Mouse (Mus musculus) lung, postnatal 0 days (tissue): ENCODE results near the gene Asic4. TPM values are rescaled to one million over a fixed set of nuclear protein-coding genes. Genes with fewer than 3 reads are reported as not detected.
A peak's percentile ranks its signal among the peaks of the same experiment; 100 is the strongest.

Source experiments
- ATAC-seq: fragments of 200-750 bp; cut with Nextera tagmentation; 2 replicates; pipeline ENCODE4 v1.8.0; 2017; ENCODE audit warnings: moderate library complexity
- DNase-seq: peaks from one replicate; pipeline ENCODE4 v3.0.0-alpha.2; 2016; ENCODE audit warnings: low spot score
- H3K27ac ChIP-seq: fragments of 300-500 bp; sonication (generic); 2 replicates; pipeline ENCODE4 v1.5.1; 2014; ENCODE audit warnings: antibody characterized with exemption, mild to moderate bottlenecking, low read length, mixed read lengths
- H3K27me3 ChIP-seq: fragments of 300-500 bp; sonication (generic); replicated peaks from 2 replicates; pipeline ENCODE4 v1.6.1; 2014; ENCODE audit warnings: low read length, mixed read lengths; ENCODE audit not compliant: insufficient read depth
- H3K36me3 ChIP-seq: fragments of 300-500 bp; sonication (generic); 2 replicates; pipeline ENCODE4 v1.6.1; 2014; ENCODE audit warnings: low read length, mixed read lengths; ENCODE audit not compliant: insufficient read depth
- H3K4me1 ChIP-seq: fragments of 300-500 bp; sonication (generic); 2 replicates; pipeline ENCODE4 v1.6.1; 2014; ENCODE audit warnings: antibody characterized with exemption, low read depth, low read length, mixed read lengths; ENCODE audit not compliant: insufficient read depth
- H3K4me2 ChIP-seq: fragments of 300-500 bp; sonication (generic); replicated peaks from 2 replicates; pipeline ENCODE4 v1.6.1; 2014; ENCODE audit warnings: low read depth, mild to moderate bottlenecking, low read length, moderate library complexity, mixed read lengths
- H3K4me3 ChIP-seq: fragments of 300-500 bp; sonication (generic); 2 replicates; pipeline ENCODE4 v1.5.1; 2014; ENCODE audit warnings: low read depth, low read length
- H3K9ac ChIP-seq: fragments of 300-500 bp; sonication (generic); replicated peaks from 2 replicates; pipeline ENCODE4 v1.6.1; 2014; ENCODE audit warnings: low read depth, mild to moderate bottlenecking
- H3K9me3 ChIP-seq: fragments of 300-500 bp; sonication (generic); 2 replicates; pipeline ENCODE4 v1.6.1; 2016; ENCODE audit warnings: low read length, mixed read lengths
- CTCF ChIP-seq: IDR thresholded peaks from 2 replicates; pipeline ENCODE4 v1.5.1; 2016; ENCODE audit warnings: antibody characterized with exemption, mild to moderate bottlenecking
- EP300 ChIP-seq: IDR thresholded peaks from 2 replicates; pipeline ENCODE4 v1.6.1; 2016; ENCODE audit warnings: antibody characterized with exemption, mild to moderate bottlenecking, control low read depth
- WGBS: fragments of 180-500 bp; shearing (Covaris S2); extraction: QIAGEN DNeasy Blood & Tissue Kit; methylation state at CpG from one replicate; pipeline ENCODE4 v1.1.7; 2014; 5-methylcytosine and 5-hydroxymethylcytosine counted together
- polyA plus RNA-seq: library from polyadenylated mRNA; unstranded; fragments of >200 nt; fragmentation: Nextera tagmentation; extraction: Ambion mirVana; gene quantifications from 2 replicates; pipeline ENCODE4 v1.2.1, GENCODE M21; 2015

The Asic4 gene
- polyA plus RNA-seq, 1 experiment from 2014 or later, result not detected

DNA sequence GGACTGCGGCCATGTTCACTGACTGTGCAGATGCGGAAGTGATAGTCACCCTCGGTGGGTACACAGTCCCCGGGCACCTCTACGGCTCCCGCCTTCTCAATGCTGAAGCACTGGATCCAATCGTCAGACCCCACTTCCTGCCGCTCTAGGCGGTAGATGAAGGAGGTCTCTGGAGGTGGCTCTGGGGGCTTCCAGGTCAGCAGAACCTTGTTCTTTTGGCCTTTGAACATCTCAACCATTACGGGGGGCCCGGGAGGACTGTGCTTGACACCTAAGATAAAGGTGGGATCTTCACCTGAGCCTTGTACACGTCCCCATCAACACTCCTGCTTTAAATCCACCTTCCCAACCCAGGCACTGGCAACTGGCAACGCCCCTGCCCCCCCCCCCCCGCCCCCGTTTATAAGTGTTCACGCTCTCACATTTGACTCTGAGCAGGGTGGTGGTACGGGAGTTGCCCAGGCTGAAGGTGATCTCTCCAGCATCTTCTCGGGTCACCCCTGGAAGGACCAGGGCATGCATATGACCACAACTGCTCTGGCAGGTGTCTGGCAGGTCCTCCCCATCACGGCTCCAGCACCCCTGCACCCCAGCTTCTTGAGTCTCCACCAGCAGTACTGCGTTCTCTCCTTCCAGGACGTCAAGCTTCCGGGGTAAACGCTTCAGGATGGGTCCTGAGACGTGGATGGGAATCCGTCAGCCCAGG lies 52.9 kb downstream of the Asic4 start:
- Histone ChIP-seq H3K4me2 (no peak overlapping the region), H3K27ac (no peak overlapping the region), H3K4me3 (no peak overlapping the region), H3K9me3 (no peaks in the 10 kb centered on the region), H3K27me3 (no peaks in the 10 kb centered on the region), H3K4me1 (no peaks in the 10 kb centered on the region; the same call in none of the 2 replicates), H3K36me3 (peaks cover 21% of the 10 kb centered on the region; the same call in 1 of the 2 replicates), H3K9ac (no peak overlapping the region)
- DNase-seq, result no peak
- no peak for ATAC-seq
- 84% methylated on average over 22 of the region's 25 CpGs for WGBS
- TF ChIP-seq EP300, result no peak
- no peak for TF ChIP-seq CTCF

DNA sequence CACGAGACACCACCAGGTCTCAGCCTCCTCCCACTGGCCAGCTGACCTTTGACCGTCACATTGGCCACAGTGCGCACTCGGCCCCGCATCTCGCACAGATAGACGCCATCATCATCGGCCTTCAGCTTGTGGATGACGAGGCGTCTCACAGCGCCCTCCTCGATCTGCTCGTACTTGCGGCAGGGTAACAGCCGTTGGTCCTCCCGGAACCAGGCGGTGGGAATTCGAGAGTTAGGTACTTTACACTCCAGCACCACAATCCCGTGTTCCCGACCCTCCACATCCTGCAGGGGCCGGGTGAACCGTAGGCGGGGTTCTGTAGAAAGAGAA lies 53.4 kb downstream of the Asic4 start:
- Histone ChIP-seq H3K27me3 (no peaks in the 10 kb centered on the region), H3K27ac (no peak overlapping the region), H3K36me3 (peaks cover 21% of the 10 kb centered on the region; the same call in 1 of the 2 replicates), H3K4me3 (no peak overlapping the region), H3K4me1 (no peaks in the 10 kb centered on the region; the same call in none of the 2 replicates), H3K4me2 (peak overlapping the region; percentile 95; the same call in 1 of the 2 replicates), H3K9me3 (no peaks in the 10 kb centered on the region), H3K9ac (no peak overlapping the region)
- TF ChIP-seq CTCF, result no peak
- no peak for TF ChIP-seq EP300
- ATAC-seq (no peak), DNase-seq (no peak)
- WGBS, result 81% methylated on average over 23 of the region's 23 CpGs

DNA sequence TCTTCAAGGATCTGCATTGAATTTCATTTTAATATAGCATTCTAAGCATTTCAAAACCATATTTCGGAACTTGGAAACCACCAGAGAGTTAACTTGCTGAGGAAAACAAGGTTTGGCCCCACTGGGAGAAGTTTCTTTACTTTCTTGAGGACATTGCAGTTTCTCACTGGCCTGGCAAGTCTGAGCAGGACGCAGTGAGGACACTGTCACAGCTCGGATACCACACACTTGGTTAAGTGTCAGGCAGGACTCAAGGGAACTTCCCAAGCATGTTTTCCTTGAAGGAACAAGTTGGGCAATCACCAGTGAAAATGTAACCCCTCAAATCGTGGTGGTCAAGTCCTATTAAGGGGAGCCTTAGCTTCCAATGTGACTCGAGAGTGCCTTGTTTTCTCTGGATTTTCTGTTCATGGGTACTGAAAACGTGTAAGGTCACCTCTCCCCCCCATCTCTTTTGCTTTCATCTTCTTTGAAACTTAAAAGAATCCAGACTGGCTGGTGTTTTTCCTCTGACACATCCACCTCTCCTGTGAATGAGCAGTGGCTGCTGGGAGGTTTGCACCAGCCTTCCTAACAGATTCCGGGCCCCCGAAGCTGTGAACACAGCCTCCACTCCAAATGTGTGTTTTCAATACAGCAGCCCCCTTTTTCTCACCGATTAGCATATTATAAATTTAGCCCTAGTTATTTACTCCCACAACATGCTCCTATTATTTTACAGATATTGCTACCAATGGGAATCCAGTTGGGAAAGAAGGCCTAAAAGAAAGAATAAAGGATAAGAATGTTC lies 54.2 kb downstream of the Asic4 start:
- Histone ChIP-seq H3K36me3 (peaks cover 21% of the 10 kb centered on the region; the same call in 1 of the 2 replicates), H3K4me3 (peak overlapping the region; percentile 78), H3K9me3 (no peaks in the 10 kb centered on the region), H3K27ac (no peak overlapping the region), H3K27me3 (no peaks in the 10 kb centered on the region), H3K4me2 (peak overlapping the region; percentile 95), H3K9ac (0 out of 2 replicates have a peak overlapping the region, but pooled peaks have one; percentile 85), H3K4me1 (no peaks in the 10 kb centered on the region; the same call in none of the 2 replicates)
- DNase-seq (peak; percentile 80), ATAC-seq (no peak; the same call in 1 of the 2 replicates)
- TF ChIP-seq CTCF (no peak), EP300 (no peak)
- 40% methylated on average over 9 of the region's 9 CpGs for WGBS

DNA sequence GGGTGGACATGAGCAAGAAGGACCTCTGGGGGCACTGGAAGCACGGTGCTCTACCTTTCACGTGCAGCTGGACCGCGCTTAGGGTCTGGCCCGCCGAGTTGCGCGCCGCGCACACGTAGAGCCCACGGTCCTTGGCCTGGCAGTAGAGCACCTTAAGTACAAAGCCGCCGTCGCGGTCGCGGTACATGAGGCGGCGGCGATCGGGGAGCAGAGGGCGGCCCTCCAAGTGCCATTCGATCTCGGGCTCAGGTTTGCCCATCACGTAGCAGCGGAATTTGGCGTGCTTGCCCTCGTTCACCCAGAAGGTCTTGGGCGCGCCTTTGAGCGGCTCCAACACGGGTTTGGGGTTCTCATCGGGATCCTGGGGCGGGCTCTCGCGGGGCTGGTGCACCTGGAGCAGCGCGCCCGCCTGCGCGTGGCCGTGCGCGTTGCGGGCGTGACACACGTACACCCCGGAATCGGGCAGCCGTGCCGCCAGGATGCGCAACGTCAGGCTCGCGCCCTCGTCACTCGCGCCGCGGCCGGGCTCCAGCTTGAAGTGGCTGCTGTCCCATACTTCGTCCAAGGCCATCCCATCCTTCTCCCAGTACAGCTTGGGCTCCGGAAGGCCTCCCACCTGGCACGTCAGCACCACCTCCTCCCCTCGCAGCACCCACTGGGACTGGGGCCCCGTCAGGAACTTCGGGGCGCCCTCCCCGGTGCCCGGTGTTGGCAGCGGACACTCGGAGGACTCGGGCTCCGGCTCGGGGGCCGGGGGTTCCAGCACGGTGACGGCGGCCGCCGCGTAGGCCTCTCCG lies 55.1 kb downstream of the Asic4 start:
- peak overlapping the region; percentile 95 for H3K4me2 ChIP-seq
- peak overlapping the region; percentile 90 for H3K27ac ChIP-seq
- 3% methylated on average over 77 of the region's 84 CpGs for WGBS
- H3K4me1 ChIP-seq, result no peaks in the 10 kb centered on the region; the same call in none of the 2 replicates
- H3K9me3 ChIP-seq, result no peaks in the 10 kb centered on the region
- TF ChIP-seq EP300, result no peak
- TF ChIP-seq CTCF, result peak; percentile 22
- no peaks in the 10 kb centered on the region for H3K27me3 ChIP-seq
- H3K36me3 ChIP-seq, result peaks cover 12% of the 10 kb centered on the region; the same call in 1 of the 2 replicates
- H3K4me3 ChIP-seq, result peak overlapping the region; percentile 78
- H3K9ac ChIP-seq, result peak overlapping the region; percentile 85
- DNase-seq, result peak; percentile 70
- peak; percentile 63 for ATAC-seq

DNA sequence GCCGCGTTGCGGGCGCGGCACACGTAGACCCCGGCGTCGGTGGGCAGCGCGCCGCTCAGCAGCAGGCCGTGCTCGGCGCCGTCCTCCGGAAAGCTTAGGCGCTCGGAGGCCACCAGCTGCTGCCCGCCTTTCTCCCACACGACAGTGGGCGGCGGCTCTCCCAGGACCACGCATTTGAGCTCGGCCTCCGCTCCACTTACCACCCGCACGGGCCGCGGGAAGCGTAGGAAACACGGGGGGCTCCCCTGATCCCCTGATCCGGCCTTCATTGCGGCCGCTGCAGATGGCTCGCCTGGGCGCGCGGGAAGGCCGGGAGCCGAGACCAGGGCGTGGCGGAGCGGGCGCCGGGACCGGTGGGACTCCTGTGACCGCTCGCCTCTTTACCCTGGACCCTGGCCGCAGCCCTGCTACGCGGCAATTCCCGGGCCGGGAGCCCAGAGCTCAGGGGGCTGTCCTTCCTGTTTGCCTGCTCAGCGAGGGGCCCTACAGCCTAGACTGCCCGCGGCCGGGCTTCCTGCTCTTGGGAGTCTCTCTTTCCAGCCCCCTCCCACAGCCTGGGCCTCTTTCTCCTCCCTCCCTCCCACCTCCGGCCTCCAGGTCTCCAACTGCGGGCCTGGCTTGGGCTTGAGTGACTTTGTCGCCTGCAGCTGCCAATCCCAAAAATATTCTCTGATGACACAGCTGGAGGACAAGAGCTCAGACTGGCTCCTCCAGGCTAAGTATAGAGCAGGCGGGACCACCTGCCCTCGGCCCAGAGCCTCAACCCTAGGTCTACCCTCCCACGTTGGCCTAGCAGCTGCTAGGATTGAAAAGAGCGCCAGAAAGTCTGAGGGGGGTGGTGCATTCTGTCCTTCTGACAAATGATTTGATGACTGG lies 56.0 kb downstream of the Asic4 start, which contains the start of gene Obsl1:
Obsl1 (minus strand) TSS at position 497 of the 876 bp plus-strand sequence.
- Histone ChIP-seq H3K4me1 (peaks cover 2% of the 10 kb centered on the region), H3K4me2 (peak within 1 kb of the TSS; percentile 95), H3K9ac (peak within 1 kb of the TSS; percentile 85), H3K27ac (peak within 1 kb of the TSS; percentile 90), H3K27me3 (no peaks in the 10 kb centered on the region), H3K36me3 (0 out of 2 replicates have a peak, but pooled peaks cover 5% of the 10 kb centered on the region), H3K4me3 (peak within 1 kb of the TSS; percentile 78), H3K9me3 (no peaks in the 10 kb centered on the region)
- ATAC-seq (peak; percentile 85), DNase-seq (peak; percentile 91)
- TF ChIP-seq CTCF (no peak), EP300 (no peak)
- WGBS, result 1% methylated on average over 40 of the region's 65 CpGs
